Mouse (Mus musculus): ENCODE results near the gene Npff.

Gene Npff

GRCm38 (mm10) chr15:102524892-102525485 is at the start of gene Npff:
Gene Npff (minus strand): TSS chr15:102524942.
- peak in 1 of 2 experiments; percentile 86 for DNase-seq (ENCODE audit: low spot score in 2 of 2)

GRCm38 (mm10) chr15:102572081-102572480 is 47.3 kb upstream of the Npff start:
- DNase-seq (ENCODE audit: low spot score in 2 of 2), result no peak

- no peak for DNase-seq (ENCODE audit: low spot score in 2 of 2)
These were observed 43.1 kb upstream of the Npff start for GRCm38 (mm10) chr15:102567849-102568248.

GRCm38 (mm10) chr15:102563681-102564080 is 38.9 kb upstream of the Npff start:
- DNase-seq (ENCODE audit: low spot score in 2 of 2), result no peak

GRCm38 (mm10) chr15:102563061-102563460 is 38.3 kb upstream of the Npff start:
- no peak for DNase-seq (ENCODE audit: low spot score in 2 of 2)

- no peak for DNase-seq (ENCODE audit: low spot score in 2 of 2)
These were observed 37.7 kb upstream of the Npff start for GRCm38 (mm10) chr15:102562491-102562890.

- DNase-seq (ENCODE audit: low spot score in 2 of 2), result no peak
These were observed 32.8 kb upstream of the Npff start for GRCm38 (mm10) chr15:102557580-102557979.

GRCm38 (mm10) chr15:102555581-102555980 is 30.8 kb upstream of the Npff start:
- no peak for DNase-seq (ENCODE audit: low spot score in 2 of 2)

GRCm38 (mm10) chr15:102552599-102552998 is 27.9 kb upstream of the Npff start:
- DNase-seq (ENCODE audit: low spot score in 2 of 2), result no peak

GRCm38 (mm10) chr15:102547478-102547877 is 22.7 kb upstream of the Npff start:
- no peak for DNase-seq (ENCODE audit: low spot score in 2 of 2)

- peak; percentile 70 to 94 for DNase-seq (ENCODE audit: low spot score in 2 of 2)
These were observed 22.1 kb upstream of the Npff start for GRCm38 (mm10) chr15:102546677-102547427.

- no peak for DNase-seq (ENCODE audit: low spot score in 2 of 2)
These were observed 21.5 kb upstream of the Npff start for GRCm38 (mm10) chr15:102546246-102546645.

- no peak for DNase-seq (ENCODE audit: low spot score in 2 of 2)
These were observed 20.1 kb upstream of the Npff start for GRCm38 (mm10) chr15:102544801-102545200.

GRCm38 (mm10) chr15:102533926-102534325 is 9.2 kb upstream of the Npff start:
- no peak for DNase-seq (ENCODE audit: low spot score in 2 of 2)

GRCm38 (mm10) chr15:102532106-102532900 is 7.6 kb upstream of the Npff start:
- no peak for DNase-seq (ENCODE audit: low spot score in 2 of 2)

GRCm38 (mm10) chr15:102531586-102531985 is 6.8 kb upstream of the Npff start:
- DNase-seq (ENCODE audit: low spot score in 2 of 2), result no peak

GRCm38 (mm10) chr15:102530566-102530965 is 5.8 kb upstream of the Npff start:
- no peak for DNase-seq (ENCODE audit: low spot score in 2 of 2)

- DNase-seq (ENCODE audit: low spot score in 2 of 2), result no peak
These were observed 3.7 kb upstream of the Npff start for GRCm38 (mm10) chr15:102528396-102528795.

- no peak for DNase-seq (ENCODE audit: low spot score in 2 of 2)
These were observed 3.2 kb upstream of the Npff start for GRCm38 (mm10) chr15:102527936-102528335.

- DNase-seq (ENCODE audit: low spot score in 2 of 2), result no peak
These were observed 1.6 kb upstream of the Npff start for GRCm38 (mm10) chr15:102526111-102527002.

- DNase-seq (ENCODE audit: low spot score in 2 of 2), result no peak
These were observed 3.3 kb downstream of the Npff start for GRCm38 (mm10) chr15:102521480-102521879.

GRCm38 (mm10) chr15:102520416-102520815 is 4.3 kb downstream of the Npff start:
- DNase-seq (ENCODE audit: low spot score in 2 of 2), result no peak

Data from left cerebral cortex, adult 9 months (tissue).